Mouse (Mus musculus): ENCODE data around the gene Stau1.

Gene Stau1

DNA sequence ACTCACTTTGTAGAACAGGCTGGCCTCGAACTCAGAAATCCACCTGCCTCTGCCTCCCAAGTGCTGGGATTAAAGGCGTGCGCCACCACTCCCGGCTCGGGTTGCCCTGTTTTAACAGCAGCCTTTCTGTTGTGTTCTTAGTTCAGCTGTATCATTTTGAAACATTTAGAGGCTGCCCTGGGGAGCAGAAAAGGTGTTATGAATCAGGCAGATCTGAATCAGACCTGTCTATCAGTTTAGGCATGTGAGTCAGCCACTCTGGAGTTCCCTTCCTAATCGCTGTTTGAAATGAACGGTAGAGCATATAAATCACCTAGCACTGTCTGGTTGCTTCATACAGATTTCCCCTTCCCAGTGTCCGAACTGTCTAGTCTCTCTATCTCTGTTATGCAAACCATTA, 85.6 kb downstream of the Stau1 start:
- no peak for DNase-seq (ENCODE audit: low spot score)

DNA sequence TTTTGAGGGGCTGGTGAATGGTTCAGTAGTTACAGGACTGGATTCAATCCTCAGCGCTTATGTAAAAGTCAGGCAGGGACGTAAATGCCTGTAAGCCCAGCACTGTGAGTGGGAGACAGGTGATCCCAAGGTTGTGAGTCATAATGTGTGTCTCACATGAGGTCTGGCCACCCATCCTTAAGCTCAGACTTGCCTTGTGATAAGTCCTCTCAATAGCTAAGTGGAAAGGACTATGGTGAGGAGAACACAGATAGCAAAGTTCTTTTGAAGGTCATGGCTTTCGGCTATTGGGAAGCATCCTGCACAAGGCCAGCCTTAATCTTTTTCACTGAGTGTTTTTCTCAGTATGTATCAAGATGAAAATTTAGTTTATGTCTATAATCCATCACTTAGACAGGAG, 86.4 kb downstream of the Stau1 start:
- DNase-seq (ENCODE audit: low spot score) = no peak

DNA sequence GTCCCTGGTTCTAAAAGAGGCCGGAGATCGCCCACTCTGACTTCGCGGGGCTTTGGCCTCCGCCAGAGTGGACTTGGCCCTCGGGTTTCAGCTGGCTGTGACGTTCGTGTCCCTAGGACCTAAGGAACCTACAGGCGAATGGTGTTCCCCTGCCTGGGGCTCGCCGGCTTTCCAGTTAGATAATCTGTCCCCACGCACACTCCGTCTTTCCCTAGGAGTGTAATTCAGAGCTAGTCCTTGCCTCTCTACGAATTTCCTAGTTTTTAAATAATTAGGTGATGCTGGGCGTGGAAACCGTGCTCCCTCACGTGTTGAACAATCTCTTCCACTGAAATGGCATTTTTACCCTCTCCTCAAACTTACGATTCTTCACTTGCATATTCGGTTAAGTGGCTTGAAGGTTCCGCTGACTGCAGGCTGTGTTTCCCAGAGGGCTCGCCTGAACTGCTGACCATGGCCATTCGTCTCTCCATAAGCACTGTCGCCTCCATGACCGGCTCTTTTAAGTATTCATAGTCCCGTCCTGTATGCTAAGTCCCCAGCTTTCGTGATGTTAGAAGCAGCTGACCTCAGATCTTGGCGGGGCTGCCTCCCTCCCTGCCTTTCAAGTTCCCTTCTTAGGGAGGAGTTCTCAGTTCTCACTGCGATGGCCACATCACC, 89.4 kb downstream of the Stau1 start:
- DNase-seq (ENCODE audit: low spot score) = no peak

GRCm38 (mm10) chr2:166905711-166906522, 90.2 kb downstream of the Stau1 start, which contains the start of gene Cse1l:
Gene Cse1l (plus strand): TSS chr2:166906040.
- DNase-seq (ENCODE audit: low spot score) = peak; percentile 96

DNA sequence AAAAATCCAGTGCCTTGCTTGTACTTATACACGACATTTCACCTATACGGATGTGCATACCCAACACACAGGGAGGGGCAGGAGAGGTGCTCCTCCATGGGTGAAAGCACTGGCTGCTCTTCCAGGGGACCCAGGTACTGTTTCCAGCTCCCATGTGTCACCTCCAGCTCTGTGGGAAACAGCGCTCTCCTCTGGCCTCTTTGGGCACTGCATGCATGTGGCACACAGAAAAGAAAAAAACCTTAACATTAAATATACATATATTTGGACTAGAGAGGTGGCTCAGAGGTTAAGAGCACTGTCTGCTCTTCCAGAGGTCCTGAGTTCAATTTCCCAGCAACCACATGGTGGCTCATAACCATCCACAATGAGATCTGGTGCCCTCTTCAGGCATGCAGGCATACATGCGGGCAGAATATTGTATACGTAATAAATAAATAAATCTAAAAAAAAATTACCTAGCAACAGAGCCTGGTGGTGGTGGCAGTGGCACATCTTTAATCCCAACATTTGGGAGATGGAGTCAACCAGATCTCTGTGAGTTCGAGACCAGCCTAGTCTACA, 92.3 kb downstream of the Stau1 start:
- no peak for DNase-seq (ENCODE audit: low spot score)

DNA sequence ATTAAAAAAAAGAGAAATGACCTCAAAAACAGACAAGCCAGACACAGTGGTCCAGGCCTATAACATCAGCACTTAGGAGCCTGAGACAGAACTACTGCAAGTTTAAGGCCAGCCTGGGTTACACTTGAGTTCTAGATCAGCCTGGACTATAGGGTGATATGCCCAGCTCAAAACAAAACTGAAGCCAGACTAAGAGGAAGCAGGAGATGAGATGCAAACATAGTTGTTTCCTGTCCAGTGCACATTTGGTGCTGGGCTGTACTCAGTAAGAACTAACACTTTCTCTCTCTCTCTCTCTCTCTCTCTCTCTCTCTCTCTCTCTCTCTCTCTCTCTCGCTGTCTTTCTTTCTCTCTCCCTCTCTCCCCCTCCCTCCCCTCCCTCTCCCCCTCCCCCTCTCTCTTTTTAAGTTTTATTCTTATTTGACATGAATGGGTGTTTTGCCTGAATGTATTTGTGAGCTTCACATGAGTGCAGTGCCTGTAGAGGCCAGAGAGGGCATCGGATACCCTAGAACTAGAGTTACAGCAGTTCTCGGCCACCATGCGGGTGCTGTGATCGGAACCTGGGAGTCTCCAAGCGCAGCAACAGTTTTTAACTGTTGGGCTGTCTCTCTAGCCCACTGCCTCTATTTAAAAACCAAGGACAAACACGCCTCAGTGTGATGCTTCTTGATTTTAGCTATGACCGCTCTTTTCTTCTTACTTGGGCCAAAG, 95.2 kb downstream of the Stau1 start:
- no peak for DNase-seq (ENCODE audit: low spot score)

- no peak for DNase-seq (ENCODE audit: low spot score)
Observed at GRCm38 (mm10) chr2:166899746-166900145, 96.4 kb downstream of the Stau1 start.

DNA sequence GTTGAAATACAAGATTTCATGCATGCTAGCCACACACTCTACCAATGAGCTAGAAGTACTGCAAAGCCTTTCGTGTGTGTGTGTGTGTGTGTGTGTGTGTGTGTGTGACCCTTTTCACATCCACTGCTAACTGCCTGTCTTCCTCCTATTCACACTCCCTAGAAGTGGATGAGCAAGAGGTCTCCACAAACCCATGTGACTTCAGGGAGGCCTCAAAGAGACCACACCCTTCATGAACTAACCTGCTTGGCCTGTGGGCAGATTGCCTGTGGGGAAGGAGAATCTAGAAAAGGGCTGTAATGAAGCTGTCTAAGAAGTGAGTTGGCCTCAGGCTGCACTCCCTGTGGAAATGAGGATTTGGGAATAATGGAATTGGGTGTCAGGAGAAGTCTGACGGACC, 96.9 kb downstream of the Stau1 start:
- DNase-seq (ENCODE audit: low spot score) = no peak

All from left cerebral cortex, adult 11 months (tissue).